Mouse (Mus musculus) CH12.LX (cell line): ENCODE results near the gene Rbbp7. TPM values are rescaled to one million over a fixed set of nuclear protein-coding genes. Genes with fewer than 3 reads are reported as not detected.

Experiments
- DNase-seq: peaks from one replicate; pipeline ENCODE4 v3.0.0-alpha.2; 2013; ENCODE audit errors: extremely low read depth
- H3K27ac ChIP-seq: 2 replicates; pipeline ENCODE4 v1.5.1; 2012; ENCODE audit warnings: low read depth, mild to moderate bottlenecking, control low read depth, moderate library complexity; ENCODE audit not compliant: insufficient read depth
- H3K27me3 ChIP-seq: replicated peaks from 2 replicates; pipeline ENCODE3; 2012; ENCODE audit warnings: inconsistent platforms
- H3K36me3 ChIP-seq, 2 experiments: replicated peaks in 1 of 2; 2 replicates each; pipeline versions ENCODE3 to v1.6.1; 2012; ENCODE audit warnings: inconsistent platforms in 1 of 2, low read length in 1 of 2, mild to moderate bottlenecking in 1 of 2, mixed read lengths in 1 of 2, moderate library complexity in 1 of 2; ENCODE audit not compliant: control insufficient read depth in 1 of 2, insufficient read depth in 1 of 2
- H3K4me1 ChIP-seq, 2 experiments: 2 replicates each; pipeline ENCODE4 v1.6.1; 2012; ENCODE audit warnings: inconsistent platforms in 1 of 2, moderate library complexity in 1 of 2; ENCODE audit not compliant: insufficient read depth in 2 of 2, control insufficient read depth in 1 of 2
- H3K4me2 ChIP-seq: 2 replicates; pipeline ENCODE4 v1.6.1; 2012; ENCODE audit warnings: low read depth, mild to moderate bottlenecking, control low read depth; ENCODE audit not compliant: poor library complexity, insufficient read depth, severe bottlenecking
- H3K4me3 ChIP-seq, 3 experiments: fragments of 150-350 bp in 1 of 3; sonication (generic) in 1 of 3; replicated peaks in 1 of 3; 2 replicates each; pipeline versions ENCODE3 to v1.5.1; 2011 to 2012; ENCODE audit warnings: low read depth in 2 of 3, low read length in 2 of 3, mild to moderate bottlenecking in 2 of 3, moderate library complexity in 2 of 3, control low read depth in 1 of 3, improper control_type of control experiment in 1 of 3, inconsistent platforms in 1 of 3, mixed read lengths in 1 of 3; ENCODE audit not compliant: poor library complexity in 1 of 3
- H3K79me2 ChIP-seq: replicated peaks from 2 replicates; pipeline ENCODE4 v1.6.1; 2012; ENCODE audit warnings: mild to moderate bottlenecking, moderate library complexity; ENCODE audit not compliant: control insufficient read depth, poor library complexity, insufficient read depth, severe bottlenecking; ENCODE audit errors: extremely low read depth
- H3K9ac ChIP-seq: 2 replicates; pipeline ENCODE4 v1.6.1; 2012; ENCODE audit warnings: low read depth, mild to moderate bottlenecking, control low read depth, moderate library complexity; ENCODE audit not compliant: insufficient read depth
- H3K9me3 ChIP-seq: replicated peaks from 2 replicates; pipeline ENCODE3; 2012; ENCODE audit warnings: low read length, inconsistent platforms, mixed read lengths
- BHLHE40 ChIP-seq: IDR thresholded peaks from 2 replicates; pipeline ENCODE4 v1.6.1; 2011; ENCODE audit warnings: mild to moderate bottlenecking, low read depth, low read length, improper control_type of control experiment
- CHD1 ChIP-seq: IDR thresholded peaks from 2 replicates; pipeline ENCODE4 v1.6.1; 2012; ENCODE audit warnings: low read depth, low read length, improper control_type of control experiment, inconsistent platforms
- CHD2 ChIP-seq: IDR thresholded peaks from 2 replicates; pipeline ENCODE4 v1.6.1; 2011; ENCODE audit warnings: low read length, improper control_type of control experiment
- CTCF ChIP-seq, 2 experiments: IDR thresholded peaks in 1 of 2; conservative IDR thresholded peaks in 1 of 2; 2 replicates each; pipeline ENCODE4 v1.5.1; 2011 to 2012; ENCODE audit warnings: low read depth in 2 of 2, low read length in 2 of 2, improper control_type of control experiment in 1 of 2, inconsistent platforms in 1 of 2, mild to moderate bottlenecking in 1 of 2, moderate library complexity in 1 of 2
- E2F4 ChIP-seq: IDR thresholded peaks from 2 replicates; pipeline ENCODE4 v1.6.1; 2011; ENCODE audit warnings: low read depth, low read length, improper control_type of control experiment; ENCODE audit not compliant: insufficient replicate concordance
- ELF1 ChIP-seq: IDR thresholded peaks from 2 replicates; pipeline ENCODE4 v1.6.1; 2014; ENCODE audit warnings: low read depth, mild to moderate bottlenecking, inconsistent platforms, low read length, improper control_type of control experiment
- EP300 ChIP-seq: IDR thresholded peaks from 2 replicates; pipeline ENCODE4 v1.6.1; 2011; ENCODE audit warnings: low read length, improper control_type of control experiment
- ETS1 ChIP-seq: conservative IDR thresholded peaks from 2 replicates; pipeline ENCODE4 v1.6.1; 2012; ENCODE audit warnings: low read depth, mild to moderate bottlenecking, inconsistent platforms, low read length, improper control_type of control experiment, moderate library complexity
- GABPA ChIP-seq: IDR thresholded peaks from 2 replicates; pipeline ENCODE4 v1.6.1; 2012; ENCODE audit warnings: low read depth, low read length, improper control_type of control experiment, inconsistent platforms; ENCODE audit not compliant: insufficient replicate concordance
- HCFC1 ChIP-seq: IDR thresholded peaks from 2 replicates; pipeline ENCODE4 v1.6.1; 2012; ENCODE audit warnings: low read depth, mild to moderate bottlenecking, inconsistent platforms, low read length, improper control_type of control experiment
- IRF4 ChIP-seq: IDR thresholded peaks from 2 replicates; pipeline ENCODE4 v1.6.1; 2014; ENCODE audit warnings: low read depth, mild to moderate bottlenecking, inconsistent platforms, low read length, improper control_type of control experiment
- JUN ChIP-seq: IDR thresholded peaks from 2 replicates; pipeline ENCODE4 v1.6.1; 2011; ENCODE audit warnings: low read depth, mild to moderate bottlenecking, low read length, improper control_type of control experiment, moderate library complexity; ENCODE audit not compliant: insufficient read depth
- JUND ChIP-seq: conservative IDR thresholded peaks from 2 replicates; pipeline ENCODE4 v1.6.1; 2011; ENCODE audit warnings: low read depth, low read length, improper control_type of control experiment
- KAT2A ChIP-seq: IDR thresholded peaks from 2 replicates; pipeline ENCODE4 v1.6.1; 2012; ENCODE audit warnings: low read length, improper control_type of control experiment, inconsistent platforms; ENCODE audit not compliant: insufficient replicate concordance
- MAFK ChIP-seq: IDR thresholded peaks from 2 replicates; pipeline ENCODE4 v1.6.1; 2011; ENCODE audit warnings: low read length, improper control_type of control experiment; ENCODE audit not compliant: insufficient replicate concordance
- MAX ChIP-seq: IDR thresholded peaks from 2 replicates; pipeline ENCODE4 v1.6.1; 2011; ENCODE audit warnings: low read length, improper control_type of control experiment
- MAZ ChIP-seq: IDR thresholded peaks from 2 replicates; pipeline ENCODE4 v1.6.1; 2012; ENCODE audit warnings: low read depth, mild to moderate bottlenecking, inconsistent platforms, low read length, improper control_type of control experiment, moderate library complexity
- MEF2A ChIP-seq: IDR thresholded peaks from 2 replicates; pipeline ENCODE4 v1.6.1; 2014; ENCODE audit warnings: low read depth, mild to moderate bottlenecking, inconsistent platforms, low read length, improper control_type of control experiment, borderline replicate concordance
- MXI1 ChIP-seq: IDR thresholded peaks from 2 replicates; pipeline ENCODE4 v1.6.1; 2011; ENCODE audit warnings: mild to moderate bottlenecking, low read depth, low read length, improper control_type of control experiment
- MYC ChIP-seq: IDR thresholded peaks from 2 replicates; pipeline ENCODE4 v1.6.1; 2011; ENCODE audit warnings: low read depth, mild to moderate bottlenecking, improper control_type of control experiment, low read length
- NELFE ChIP-seq: IDR thresholded peaks from 2 replicates; pipeline ENCODE4 v1.6.1; 2011; ENCODE audit warnings: low read depth, low read length, improper control_type of control experiment
- NRF1 ChIP-seq: IDR thresholded peaks from 2 replicates; pipeline ENCODE4 v1.6.1; 2014; ENCODE audit warnings: low read depth, mild to moderate bottlenecking, inconsistent platforms, low read length, improper control_type of control experiment, moderate library complexity
- PAX5 ChIP-seq: IDR thresholded peaks from 2 replicates; pipeline ENCODE4 v1.6.1; 2012; ENCODE audit warnings: low read length, inconsistent platforms, mixed read lengths
- POLR2A ChIP-seq: IDR thresholded peaks from 2 replicates; pipeline ENCODE4 v1.6.1; 2011; ENCODE audit warnings: low read depth, mild to moderate bottlenecking, improper control_type of control experiment, low read length
- POLR2AphosphoS2 ChIP-seq: IDR thresholded peaks from 2 replicates; pipeline ENCODE4 v1.6.1; 2011; ENCODE audit warnings: low read depth, low read length, improper control_type of control experiment
- RAD21 ChIP-seq: IDR thresholded peaks from 2 replicates; pipeline ENCODE4 v1.6.1; 2011; ENCODE audit warnings: low read depth, mild to moderate bottlenecking, low read length, improper control_type of control experiment, moderate library complexity
- RCOR1 ChIP-seq: conservative IDR thresholded peaks from 2 replicates; pipeline ENCODE4 v1.6.1; 2012; ENCODE audit warnings: low read depth, mild to moderate bottlenecking, inconsistent platforms, low read length, improper control_type of control experiment
- SIN3A ChIP-seq: IDR thresholded peaks from 2 replicates; pipeline ENCODE4 v1.6.1; 2012; ENCODE audit warnings: low read length, improper control_type of control experiment, inconsistent platforms
- SMC3 ChIP-seq: IDR thresholded peaks from 2 replicates; pipeline ENCODE4 v1.6.1; 2011; ENCODE audit warnings: low read depth, low read length, improper control_type of control experiment
- TBP ChIP-seq: conservative IDR thresholded peaks from 2 replicates; pipeline ENCODE4 v1.6.1; 2011; ENCODE audit warnings: low read depth, low read length, improper control_type of control experiment
- TCF12 ChIP-seq: IDR thresholded peaks from 2 replicates; pipeline ENCODE4 v1.6.1; 2014; ENCODE audit warnings: low read depth, mild to moderate bottlenecking, inconsistent platforms, low read length, improper control_type of control experiment
- UBTF ChIP-seq: IDR thresholded peaks from 2 replicates; pipeline ENCODE4 v1.6.1; 2012; ENCODE audit warnings: low read depth, mild to moderate bottlenecking, inconsistent platforms, low read length, improper control_type of control experiment, moderate library complexity
- USF1 ChIP-seq: IDR thresholded peaks from 2 replicates; pipeline ENCODE4 v1.6.1; 2014; ENCODE audit warnings: low read depth, mild to moderate bottlenecking, inconsistent platforms, low read length, improper control_type of control experiment
- USF2 ChIP-seq: conservative IDR thresholded peaks from 2 replicates; pipeline ENCODE4 v1.6.1; 2011; ENCODE audit warnings: low read depth, low read length, improper control_type of control experiment
- ZC3H11A ChIP-seq: IDR thresholded peaks from 2 replicates; pipeline ENCODE4 v1.6.1; 2012; ENCODE audit warnings: low read depth, mild to moderate bottlenecking, inconsistent platforms, low read length, improper control_type of control experiment
- ZKSCAN1 ChIP-seq: IDR thresholded peaks from 2 replicates; pipeline ENCODE4 v1.6.1; 2012; ENCODE audit warnings: low read depth, inconsistent platforms, low read length, improper control_type of control experiment, borderline replicate concordance
- ZMIZ1 ChIP-seq: IDR thresholded peaks from 2 replicates; pipeline ENCODE4 v1.6.1; 2012; ENCODE audit warnings: low read depth, mild to moderate bottlenecking, inconsistent platforms, low read length, improper control_type of control experiment
- ZNF384 ChIP-seq: IDR thresholded peaks from 2 replicates; pipeline ENCODE4 v1.6.1; 2012; ENCODE audit warnings: low read depth, low read length, improper control_type of control experiment, inconsistent platforms
- dilution Hi-C: fragments of 300-500 bp; cut with MboI; formaldehyde crosslinking; loops from 2 replicates; pipeline ENCODE4 v1.14.3; 2020; ENCODE audit warnings: low sequenced_read_pairs; ENCODE audit not compliant: extremely low pct_unique_long_range_greater_than_20kb, extremely low pct_ligation_motif_present
- in situ Hi-C: fragments of 300-500 bp; cut with MboI; formaldehyde crosslinking; loops from 3 replicates; pipeline ENCODE4 v1.14.3; 2019; ENCODE audit warnings: low sequenced_read_pairs, low pct_ligation_motif_present, low pct_unique_long_range_greater_than_20kb, mixed read lengths
- polyA plus RNA-seq: library from polyadenylated mRNA; unstranded; fragments of >175 nt; gene quantifications from 2 replicates; pipeline ENCODE4 v1.2.1, GENCODE M21; 2012; ENCODE audit warnings: low read depth; ENCODE audit not compliant: insufficient read length
- total RNA-seq, 2 experiments: library from RNA; depleted of rRNA; stranded (reverse); fragments of 300-350 nt in 1 of 2; fragments of >200 nt in 1 of 2; gene quantifications; 2 replicates each; pipeline ENCODE4 v1.2.3; 2012 to 2014

The Rbbp7 gene
- 338 and 426 TPM in 2 replicates for total RNA-seq (2012; rRNA removed)
- total RNA-seq (2014; rRNA removed) = 651 and 662 TPM in 2 replicates
- polyA plus RNA-seq = 577 and 657 TPM in 2 replicates

GRCm38 (mm10) chrX:162760115-162760942 is at the start of gene Rbbp7:
TSS of gene Rbbp7 (plus strand) at chrX:162760402.
- H3K27me3 ChIP-seq = no peaks in the 10 kb centered on the region
- in situ Hi-C loops = loop anchor here (10.0 kb wide), 1 partner anchor 46 kb away; no protein-coding TSS in a partner anchor
- H3K4me3 ChIP-seq = peak within 1 kb of the TSS; percentile 69 to 87 (median 71)
- no peaks in the 10 kb centered on the region for H3K9me3 ChIP-seq
- TF ChIP-seq ZMIZ1 (peak; percentile 91), E2F4 (no peak), RAD21 (no peak), SMC3 (no peak), USF1 (no peak), MEF2A (no peak), NELFE (peak; percentile 91), PAX5 (no peak), MXI1 (no peak; the same call in 1 of the 2 replicates), CHD1 (no peak), HCFC1 (no peak; the same call in 1 of the 2 replicates), BHLHE40 (no peak; the same call in 1 of the 2 replicates), NRF1 (peak; percentile 88), TBP (peak; percentile 75; the same call in 1 of the 2 replicates), POLR2AphosphoS2 (no peak; the same call in 1 of the 2 replicates), MAZ (no peak; the same call in 1 of the 2 replicates), CHD2 (no peak), RCOR1 (no peak), IRF4 (no peak), MAX (peak; percentile 28; the same call in 1 of the 2 replicates), USF2 (no peak), MYC (no peak), CTCF (conservative IDR thresholded peaks at IDR 0.05 in 1 of 2, IDR thresholded peaks at IDR 0.05 in 1 of 2; ENCODE audit: low read depth in 2 of 2, low read length in 2 of 2) (no peak), SIN3A (no peak; the same call in 1 of the 2 replicates), GABPA (no peak), ZC3H11A (no peak), POLR2A (peak; percentile 96), JUND (no peak), TCF12 (peak; percentile 13; the same call in 1 of the 2 replicates), UBTF (no peak), EP300 (no peak), ZKSCAN1 (no peak), JUN (no peak), ELF1 (peak; percentile 74), ZNF384 (no peak), MAFK (no peak), ETS1 (no peak), KAT2A (no peak)
- peak within 1 kb of the TSS; percentile 98 for H3K9ac ChIP-seq
- DNase-seq = peak; percentile 83
- H3K79me2 ChIP-seq = peaks cover 39% of the 10 kb centered on the region
- peak within 1 kb of the TSS; percentile 94 for H3K4me2 ChIP-seq
- H3K27ac ChIP-seq = peak within 1 kb of the TSS; percentile 96
- dilution Hi-C loops = no loop called here
- peaks cover 10 to 14% of the 10 kb centered on the region in 2 experiments for H3K36me3 ChIP-seq
- H3K4me1 ChIP-seq = peaks cover 2 to 6% of the 10 kb centered on the region in 2 experiments; a peak in 2 of 4 replicates
